8 mouse cellular contexts compared by ENCODE assay signal in genomic region chr11:3893970-3894369, GRCm38 (mm10). TPM values are rescaled to one million over a fixed set of nuclear protein-coding genes. Genes with fewer than 3 reads are reported as not detected.
DNase-seq lines count a peak whose midpoint lies in the region; ATAC-seq lines count a peak whose summit lies in the region.

No protein-coding gene starts in this region.

- no peak for ATAC-seq in kidney, embryonic 15.5 days (replicated peaks; ENCODE audit: low FRiP score)
- ATAC-seq in embryonic facial prominence, embryonic 12.5 days (ENCODE audit: insufficient number of reproducible peaks, insufficient read depth, low FRiP score, low TSS enrichment) = no peak
- no peak for ATAC-seq in hindbrain, embryonic 13.5 days (ENCODE audit: low FRiP score)
- no peak for ATAC-seq in midbrain, embryonic 14.5 days (ENCODE audit: low FRiP score, low TSS enrichment)

- no peak for DNase-seq in kidney, postnatal 10 days
- no peak for DNase-seq in midbrain, embryonic 14.5 days
- DNase-seq in c-Kit-positive CD71-positive TER-119-positive erythroid progenitor cells, embryonic 14.5 days (ENCODE audit: low spot score) = no peak
- no peak for DNase-seq in thymus, adult 18-20 months
- DNase-seq in lung, adult 18-20 months = no peak

- peaks cover 22% of the 10 kb centered on the region for H3K36me3 ChIP-seq in kidney, embryonic 15.5 days
- H3K36me3 ChIP-seq in embryonic facial prominence, embryonic 12.5 days = peaks cover 12% of the 10 kb centered on the region
- peaks cover 25% of the 10 kb centered on the region for H3K36me3 ChIP-seq in hindbrain, embryonic 13.5 days
- peaks cover 14% of the 10 kb centered on the region for H3K36me3 ChIP-seq in midbrain, embryonic 14.5 days (ENCODE audit: control insufficient read depth, insufficient read depth, low read length)

- H3K4me3 ChIP-seq in kidney, embryonic 15.5 days (replicated peaks) = no peak overlapping the region
- H3K4me3 ChIP-seq in embryonic facial prominence, embryonic 12.5 days = no peak overlapping the region
- 0 out of 2 replicates have a peak overlapping the region, but pooled peaks have one; percentile 54 for H3K4me3 ChIP-seq in hindbrain, embryonic 13.5 days
- H3K4me3 ChIP-seq in midbrain, embryonic 14.5 days (replicated peaks; ENCODE audit: low read depth, low read length) = peak overlapping the region; percentile 46; the same call in 1 of the 2 replicates

- peaks cover 9% of the 10 kb centered on the region for H3K4me1 ChIP-seq in kidney, embryonic 15.5 days
- H3K4me1 ChIP-seq in embryonic facial prominence, embryonic 12.5 days = no peaks in the 10 kb centered on the region
- peaks cover 21% of the 10 kb centered on the region for H3K4me1 ChIP-seq in hindbrain, embryonic 13.5 days (replicated peaks)
- no peaks in the 10 kb centered on the region for H3K4me1 ChIP-seq in midbrain, embryonic 14.5 days (ENCODE audit: control insufficient read depth, insufficient read depth, low read length)

- H3K4me2 ChIP-seq in kidney, embryonic 15.5 days = peak overlapping the region; percentile 92; the same call in 1 of the 2 replicates
- H3K4me2 ChIP-seq in embryonic facial prominence, embryonic 12.5 days (replicated peaks) = peak overlapping the region; percentile 69; the same call in 1 of the 2 replicates
- H3K4me2 ChIP-seq in hindbrain, embryonic 13.5 days = peak overlapping the region; percentile 76
- peak overlapping the region; percentile 80 for H3K4me2 ChIP-seq in midbrain, embryonic 14.5 days (ENCODE audit: low read length)

- 83% methylated on average over 6 of the region's 6 CpGs for WGBS in kidney, embryonic 15.5 days
- 78% methylated on average over 6 of the region's 6 CpGs for WGBS in embryonic facial prominence, embryonic 12.5 days
- WGBS in hindbrain, embryonic 13.5 days = 84% methylated on average over 6 of the region's 6 CpGs
- 82% methylated on average over 6 of the region's 6 CpGs for WGBS in midbrain, embryonic 14.5 days

- H3K27me3 ChIP-seq in kidney, embryonic 15.5 days = no peaks in the 10 kb centered on the region
- no peaks in the 10 kb centered on the region for H3K27me3 ChIP-seq in embryonic facial prominence, embryonic 12.5 days
- no peaks in the 10 kb centered on the region for H3K27me3 ChIP-seq in hindbrain, embryonic 13.5 days
- H3K27me3 ChIP-seq in midbrain, embryonic 14.5 days (ENCODE audit: control insufficient read depth, insufficient read depth, low read length) = no peaks in the 10 kb centered on the region

- H3K27ac ChIP-seq in kidney, embryonic 15.5 days = no peak overlapping the region
- no peak overlapping the region for H3K27ac ChIP-seq in embryonic facial prominence, embryonic 12.5 days
- no peak overlapping the region for H3K27ac ChIP-seq in hindbrain, embryonic 13.5 days
- 0 out of 2 replicates have a peak overlapping the region, but pooled peaks have one; percentile 85 for H3K27ac ChIP-seq in midbrain, embryonic 14.5 days (replicated peaks; ENCODE audit: low read depth, low read length)

- no peak overlapping the region for H3K9ac ChIP-seq in kidney, embryonic 15.5 days
- no peak overlapping the region for H3K9ac ChIP-seq in embryonic facial prominence, embryonic 12.5 days
- no peak overlapping the region for H3K9ac ChIP-seq in hindbrain, embryonic 13.5 days
- no peak overlapping the region for H3K9ac ChIP-seq in midbrain, embryonic 14.5 days (replicated peaks; ENCODE audit: low read length)

- H3K9me3 ChIP-seq in kidney, embryonic 15.5 days (replicated peaks) = no peaks in the 10 kb centered on the region
- no peaks in the 10 kb centered on the region for H3K9me3 ChIP-seq in embryonic facial prominence, embryonic 12.5 days
- no peaks in the 10 kb centered on the region; the same call in 1 of the 2 replicates for H3K9me3 ChIP-seq in hindbrain, embryonic 13.5 days
- no peaks in the 10 kb centered on the region for H3K9me3 ChIP-seq in midbrain, embryonic 14.5 days (ENCODE audit: control insufficient read depth, low read length)

RNA-seq across cellular contexts. Expression of gene 4921536K21Rik, which starts 0.9 kb away (rescaled TPM):
- polyA plus RNA-seq in kidney, embryonic 15.5 days (2015; fragmentation: Nextera tagmentation; extraction: Ambion mirVana) = 0.49 and 0.64 TPM in 2 replicates
- polyA plus RNA-seq in embryonic facial prominence, embryonic 12.5 days (2016; fragmentation: Nextera tagmentation; extraction: Ambion mirVana) = 0.14 and 0.33 TPM in 2 replicates
- polyA plus RNA-seq in hindbrain, embryonic 13.5 days (2015; fragmentation: Nextera tagmentation; extraction: Ambion mirVana) = 0.47 and 0.84 TPM in 2 replicates
- 0.35 TPM in 1 of 2 replicates, not detected in the other for polyA plus RNA-seq in midbrain, embryonic 14.5 days (2014; fragmentation: Nextera tagmentation; extraction: Ambion mirVana)

RNA-seq across cellular contexts. Expression of gene Dusp18, which starts 1.1 kb away (rescaled TPM):
- polyA plus RNA-seq in kidney, embryonic 15.5 days (2015; fragmentation: Nextera tagmentation; extraction: Ambion mirVana) = 13.0 and 13.4 TPM in 2 replicates
- 12.7 and 14.7 TPM in 2 replicates for polyA plus RNA-seq in embryonic facial prominence, embryonic 12.5 days (2016; fragmentation: Nextera tagmentation; extraction: Ambion mirVana)
- 33.8 and 35.2 TPM in 2 replicates for polyA plus RNA-seq in hindbrain, embryonic 13.5 days (2015; fragmentation: Nextera tagmentation; extraction: Ambion mirVana)
- 33.7 and 38.1 TPM in 2 replicates for polyA plus RNA-seq in midbrain, embryonic 14.5 days (2014; fragmentation: Nextera tagmentation; extraction: Ambion mirVana)

RNA-seq across cellular contexts. Expression of gene Slc35e4, which starts 20.5 kb away (rescaled TPM):
- polyA plus RNA-seq in kidney, embryonic 15.5 days (2015; fragmentation: Nextera tagmentation; extraction: Ambion mirVana) = 4.6 and 5.1 TPM in 2 replicates
- polyA plus RNA-seq in embryonic facial prominence, embryonic 12.5 days (2016; fragmentation: Nextera tagmentation; extraction: Ambion mirVana) = 5.1 and 5.2 TPM in 2 replicates
- 11.1 and 11.4 TPM in 2 replicates for polyA plus RNA-seq in hindbrain, embryonic 13.5 days (2015; fragmentation: Nextera tagmentation; extraction: Ambion mirVana)
- polyA plus RNA-seq in midbrain, embryonic 14.5 days (2014; fragmentation: Nextera tagmentation; extraction: Ambion mirVana) = 10.8 and 14.5 TPM in 2 replicates

RNA-seq across cellular contexts. Expression of gene Osbp2, which starts 30.3 kb away (rescaled TPM):
- polyA plus RNA-seq in kidney, embryonic 15.5 days (2015; fragmentation: Nextera tagmentation; extraction: Ambion mirVana) = 0.78 and 0.91 TPM in 2 replicates
- polyA plus RNA-seq in embryonic facial prominence, embryonic 12.5 days (2016; fragmentation: Nextera tagmentation; extraction: Ambion mirVana) = 2.1 TPM in 2 replicates
- polyA plus RNA-seq in hindbrain, embryonic 13.5 days (2015; fragmentation: Nextera tagmentation; extraction: Ambion mirVana) = 14.5 and 17.4 TPM in 2 replicates
- 21.2 and 30.0 TPM in 2 replicates for polyA plus RNA-seq in midbrain, embryonic 14.5 days (2014; fragmentation: Nextera tagmentation; extraction: Ambion mirVana)

RNA-seq across cellular contexts. Expression of gene Tcn2, which starts 38.0 kb away (rescaled TPM):
- polyA plus RNA-seq in kidney, embryonic 15.5 days (2015; fragmentation: Nextera tagmentation; extraction: Ambion mirVana) = 92.9 and 102 TPM in 2 replicates
- 34.6 and 36.1 TPM in 2 replicates for polyA plus RNA-seq in embryonic facial prominence, embryonic 12.5 days (2016; fragmentation: Nextera tagmentation; extraction: Ambion mirVana)
- polyA plus RNA-seq in hindbrain, embryonic 13.5 days (2015; fragmentation: Nextera tagmentation; extraction: Ambion mirVana) = 28.4 and 28.5 TPM in 2 replicates
- polyA plus RNA-seq in midbrain, embryonic 14.5 days (2014; fragmentation: Nextera tagmentation; extraction: Ambion mirVana) = 11.7 and 21.2 TPM in 2 replicates

Comparison
In these comparisons a context has a peak if more than half of its experiments do, and no peak if none do; other contexts are left out.
1. H3K4me3 ChIP-seq: peak in hindbrain, embryonic 13.5 days (single experiment) and midbrain, embryonic 14.5 days (single experiment); none in kidney, embryonic 15.5 days (single experiment) and embryonic facial prominence, embryonic 12.5 days (single experiment).
2. Peak in every context shown above with its lines, with median percentiles within 50 percentile points of each other: H3K4me2 ChIP-seq.